Mouse (Mus musculus) heart, adult 2 months (tissue): ENCODE results near the gene Foxj3.

ENCODE experiments used
- CTCF ChIP-seq: fragments of 200-600 bp; IDR thresholded peaks from 2 replicates; pipeline ENCODE4 v1.8.1; 2022; ENCODE audit warnings: antibody characterized with exemption, mild to moderate bottlenecking, moderate library complexity
- EP300 ChIP-seq: fragments of 200-500 bp; IDR thresholded peaks from 2 replicates; pipeline ENCODE4 v1.6.1; 2011; ENCODE audit warnings: low read depth, low read length, control low read depth; ENCODE audit not compliant: insufficient read depth
- POLR2A ChIP-seq: fragments of 200-500 bp; IDR thresholded peaks from 2 replicates; pipeline ENCODE4 v1.6.1; 2011; ENCODE audit warnings: mild to moderate bottlenecking, low read depth, low read length, control low read depth; ENCODE audit not compliant: insufficient read depth

- TF ChIP-seq CTCF (no peak), EP300 (no peak), POLR2A (no peak)
These were observed 121.9 kb downstream of the Foxj3 start, which contains the start of gene Guca2b for GRCm38 (mm10) chr4:119658731-119659130.
